Mouse (Mus musculus): ENCODE data around the gene Il11.

DNA sequence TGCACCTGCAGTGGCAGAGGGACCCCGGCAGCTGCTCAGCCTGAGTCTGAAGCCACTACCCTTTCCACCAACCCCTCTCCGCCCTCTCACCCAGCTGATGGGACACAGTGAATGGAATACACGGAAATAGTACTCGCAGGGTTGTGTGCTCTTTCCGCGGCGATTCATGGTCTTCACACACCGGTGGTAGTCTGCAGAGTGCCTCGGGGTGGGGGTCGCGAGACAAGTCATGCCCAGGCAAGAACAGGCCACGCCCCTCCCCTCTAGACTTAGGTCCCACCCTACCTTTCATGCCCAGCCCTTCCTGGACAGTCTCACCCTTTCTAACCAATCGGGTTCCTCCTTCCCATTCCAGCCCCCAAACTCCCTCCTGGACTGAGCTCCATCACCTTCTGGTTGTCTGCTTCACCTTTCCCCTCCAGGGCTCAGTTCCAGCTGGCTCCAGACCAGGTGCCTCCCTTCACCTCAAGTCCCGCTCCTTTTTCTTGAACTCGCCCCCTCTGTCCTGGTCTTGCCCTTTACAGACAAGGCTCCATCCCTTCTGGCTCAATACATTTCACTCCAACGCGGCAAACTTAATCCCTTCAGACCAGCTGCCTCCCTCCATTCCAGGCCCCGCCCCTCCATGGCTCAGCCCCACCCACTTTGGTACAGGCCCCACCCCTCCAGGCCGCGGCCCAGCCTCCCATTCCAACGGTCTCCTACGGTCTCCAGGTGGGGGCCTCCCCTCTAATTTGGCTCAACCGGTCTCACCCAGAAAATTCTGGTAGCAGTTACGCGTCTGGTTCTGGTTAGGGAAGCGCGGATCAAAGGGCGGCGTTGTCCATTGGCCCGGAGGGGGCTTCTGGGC lies 30.5 kb downstream of the Il11 start:
- TF ChIP-seq CTCF (IDR thresholded peaks at IDR 0.05; ENCODE audit: control insufficient read depth, insufficient read depth, insufficient replicate concordance, low read depth, low read length): no peak
- TF ChIP-seq POLR2A (IDR thresholded peaks at IDR 0.05; ENCODE audit: control insufficient read depth, low read depth, low read length): no peak

Data from testis, adult 2 months (tissue).